18 mouse cellular contexts compared by ENCODE assay signal in genomic region chr11:22373290-22373674, GRCm38 (mm10). TPM values are rescaled to one million over a fixed set of nuclear protein-coding genes. Genes with fewer than 3 reads are reported as not detected.
DNase-seq lines count a peak whose midpoint lies in the region; ATAC-seq and TF ChIP-seq lines count a peak whose summit lies in the region.
"Had no signal": no experiment of that assay in that cellular context is flagged by ENCODE, and none has a peak within 500 bp of the region (broad histone marks: within the 10 kb centered on the region; RNA-seq: fewer than 3 reads in every experiment).

No protein-coding gene starts in this region.

- H3K27me3 ChIP-seq in kidney, embryonic 16.5 days (ENCODE audit: insufficient read depth, low read length) = no peaks in the 10 kb centered on the region
- no peaks in the 10 kb centered on the region for H3K27me3 ChIP-seq in liver, embryonic 13.5 days
- H3K27me3 ChIP-seq in liver, embryonic 15.5 days = no peaks in the 10 kb centered on the region
- no peaks in the 10 kb centered on the region for H3K27me3 ChIP-seq in hindbrain, postnatal 0 days (ENCODE audit: insufficient read depth, low read length)
- H3K27me3 ChIP-seq: forebrain, embryonic 15.5 days; heart, embryonic 13.5 days; hindbrain, embryonic 15.5 days had no signal

- H3K4me2 ChIP-seq in kidney, embryonic 16.5 days (replicated peaks; ENCODE audit: low read depth, low read length) = no peak overlapping the region
- no peak overlapping the region for H3K4me2 ChIP-seq in liver, embryonic 13.5 days
- H3K4me2 ChIP-seq in liver, embryonic 15.5 days = no peak overlapping the region
- H3K4me2 ChIP-seq in hindbrain, postnatal 0 days (ENCODE audit: low read depth, low read length) = no peak overlapping the region
- H3K4me2 ChIP-seq: forebrain, embryonic 15.5 days; heart, embryonic 13.5 days; hindbrain, embryonic 15.5 days had no signal

- WGBS in kidney, embryonic 16.5 days = 82% methylated on average over 3 of the region's 3 CpGs
- 57% methylated on average over 3 of the region's 3 CpGs for WGBS in liver, embryonic 13.5 days (ENCODE audit: insufficient replicate concordance)
- 51% methylated on average over 3 of the region's 3 CpGs for WGBS in liver, embryonic 15.5 days (ENCODE audit: insufficient replicate concordance)
- 75% methylated on average over 3 of the region's 3 CpGs for WGBS in hindbrain, postnatal 0 days

- H3K27ac ChIP-seq in kidney, embryonic 16.5 days (ENCODE audit: low read length) = no peak overlapping the region
- H3K27ac ChIP-seq in liver, embryonic 13.5 days = no peak overlapping the region
- no peak overlapping the region for H3K27ac ChIP-seq in liver, embryonic 15.5 days (replicated peaks)
- no peak overlapping the region for H3K27ac ChIP-seq in hindbrain, postnatal 0 days
- H3K27ac ChIP-seq: embryonic facial prominence, embryonic 10.5 days; forebrain, embryonic 10.5 days; forebrain, embryonic 15.5 days; heart, embryonic 13.5 days; hindbrain, embryonic 15.5 days had no signal

- peak; percentile 30 to 41 for DNase-seq in adrenal gland, postnatal 36 days
- no peak for DNase-seq in adrenal gland, adult 18-20 months (ENCODE audit: low spot score in 2 of 2)
- DNase-seq in kidney, postnatal 36 days = peak; percentile 18 to 24
- DNase-seq in liver, embryonic 13.5 days = no peak
- DNase-seq in hindbrain, postnatal 0 days (ENCODE audit: low spot score) = no peak
- no peak for DNase-seq in spleen, postnatal 4 days (ENCODE audit: low spot score in 2 of 2)
- DNase-seq: cerebellum, adult 2 months; gastrocnemius, postnatal 36 days; heart, adult 11 months; heart, postnatal 36 days had no signal

- no peak overlapping the region for H3K4me3 ChIP-seq in kidney, embryonic 16.5 days (ENCODE audit: low read length)
- H3K4me3 ChIP-seq in liver, embryonic 13.5 days (replicated peaks) = no peak overlapping the region
- H3K4me3 ChIP-seq in liver, embryonic 15.5 days (replicated peaks) = no peak overlapping the region
- H3K4me3 ChIP-seq in hindbrain, postnatal 0 days (ENCODE audit: low read length) = no peak overlapping the region
- H3K4me3 ChIP-seq: embryonic facial prominence, embryonic 10.5 days; erythroblast, embryonic 14.5 days; forebrain, embryonic 10.5 days; forebrain, embryonic 15.5 days; heart, embryonic 13.5 days; hindbrain, embryonic 15.5 days had no signal

- H3K4me1 ChIP-seq in kidney, embryonic 16.5 days (ENCODE audit: insufficient read depth, low read length) = no peaks in the 10 kb centered on the region
- no peaks in the 10 kb centered on the region for H3K4me1 ChIP-seq in liver, embryonic 13.5 days (replicated peaks)
- no peaks in the 10 kb centered on the region; the same call in 1 of the 2 replicates for H3K4me1 ChIP-seq in liver, embryonic 15.5 days (replicated peaks)
- H3K4me1 ChIP-seq in hindbrain, postnatal 0 days (ENCODE audit: insufficient read depth, low read length) = no peaks in the 10 kb centered on the region
- H3K4me1 ChIP-seq: embryonic facial prominence, embryonic 10.5 days; forebrain, embryonic 15.5 days; hindbrain, embryonic 15.5 days had no signal

- no peak for TF ChIP-seq CTCF in hindbrain, postnatal 0 days (IDR thresholded peaks at IDR 0.05; ENCODE audit: low read depth)

- no peaks in the 10 kb centered on the region for H3K9me3 ChIP-seq in kidney, embryonic 16.5 days (ENCODE audit: low read length)
- H3K9me3 ChIP-seq in liver, embryonic 13.5 days (replicated peaks) = no peaks in the 10 kb centered on the region
- H3K9me3 ChIP-seq in liver, embryonic 15.5 days (replicated peaks) = no peaks in the 10 kb centered on the region
- H3K9me3 ChIP-seq in hindbrain, postnatal 0 days (ENCODE audit: low read length) = no peaks in the 10 kb centered on the region
- H3K9me3 ChIP-seq: embryonic facial prominence, embryonic 10.5 days; forebrain, embryonic 10.5 days; forebrain, embryonic 15.5 days; heart, embryonic 13.5 days; hindbrain, embryonic 15.5 days had no signal

- no peaks in the 10 kb centered on the region for H3K36me3 ChIP-seq in kidney, embryonic 16.5 days (ENCODE audit: insufficient read depth, low read length)
- H3K36me3 ChIP-seq in liver, embryonic 13.5 days = no peaks in the 10 kb centered on the region
- H3K36me3 ChIP-seq in liver, embryonic 15.5 days (replicated peaks) = no peaks in the 10 kb centered on the region
- H3K36me3 ChIP-seq in hindbrain, postnatal 0 days (ENCODE audit: insufficient read depth, low read length) = no peaks in the 10 kb centered on the region
- H3K36me3 ChIP-seq: embryonic facial prominence, embryonic 10.5 days; forebrain, embryonic 10.5 days; forebrain, embryonic 15.5 days; heart, embryonic 13.5 days; hindbrain, embryonic 15.5 days had no signal

- H3K9ac ChIP-seq in kidney, embryonic 16.5 days (replicated peaks; ENCODE audit: low read length) = no peak overlapping the region
- no peak overlapping the region for H3K9ac ChIP-seq in liver, embryonic 13.5 days
- no peak overlapping the region for H3K9ac ChIP-seq in liver, embryonic 15.5 days
- no peak overlapping the region for H3K9ac ChIP-seq in hindbrain, postnatal 0 days (replicated peaks; ENCODE audit: low read length)
- H3K9ac ChIP-seq: forebrain, embryonic 15.5 days; heart, embryonic 13.5 days; hindbrain, embryonic 15.5 days had no signal

- no peak for ATAC-seq in kidney, embryonic 16.5 days (ENCODE audit: low FRiP score, low TSS enrichment)
- ATAC-seq in liver, embryonic 13.5 days (ENCODE audit: low read depth) = peak; percentile 68
- peak; percentile 78; the same call in 1 of the 2 replicates for ATAC-seq in liver, embryonic 15.5 days (ENCODE audit: insufficient read depth)
- no peak for ATAC-seq in hindbrain, postnatal 0 days
- ATAC-seq: forebrain, embryonic 15.5 days had no signal

RNA-seq across cellular contexts. Expression of gene Ehbp1, which starts 31.2 kb away (rescaled TPM):
- total RNA-seq in adrenal gland, postnatal 36 days (2021) = 10 to 100 TPM; 20.5 to 23.2 TPM
- 10 to 100 TPM; 15.1 to 17.4 TPM for total RNA-seq in adrenal gland, adult 18-20 months (2021)
- polyA plus RNA-seq in kidney, embryonic 16.5 days (2015; fragmentation: Nextera tagmentation; extraction: Ambion mirVana) = 7.2 and 8.9 TPM in 2 replicates
- polyA plus RNA-seq in liver, embryonic 13.5 days (2015; fragmentation: Nextera tagmentation; extraction: Ambion mirVana) = 2.0 and 2.6 TPM in 2 replicates
- polyA plus RNA-seq in liver, embryonic 15.5 days (2015; fragmentation: Nextera tagmentation; extraction: Ambion mirVana) = 2.3 and 2.5 TPM in 2 replicates
- 19.4 and 26.3 TPM in 2 replicates for total RNA-seq in hindbrain, postnatal 0 days (2014; rRNA removed)
- 13.0 and 14.9 TPM in 2 replicates for polyA plus RNA-seq in hindbrain, postnatal 0 days (2015; fragmentation: Nextera tagmentation; extraction: Ambion mirVana)

Comparison
In these comparisons a context has a peak if more than half of its experiments do, and no peak if none do; other contexts are left out.
1. DNase-seq: peak in adrenal gland, postnatal 36 days (2 of 2) and kidney, postnatal 36 days (2 of 2); none in adrenal gland, adult 18-20 months (0 of 2), liver, embryonic 13.5 days (single experiment), hindbrain, postnatal 0 days (single experiment) and spleen, postnatal 4 days (0 of 2).
2. ATAC-seq: peak in liver, embryonic 13.5 days (single experiment) and liver, embryonic 15.5 days (single experiment); none in kidney, embryonic 16.5 days (single experiment) and hindbrain, postnatal 0 days (single experiment).